Mouse (Mus musculus) midbrain, postnatal 0 days (tissue): Measurements from ENCODE around the gene Olfr325. TPM values are rescaled to one million over a fixed set of nuclear protein-coding genes. Genes with fewer than 3 reads are reported as not detected.

Experiments used
- ATAC-seq: fragments of 200-750 bp; cut with Nextera tagmentation; 2 replicates; pipeline ENCODE4 v1.8.0; 2017; ENCODE audit warnings: moderate number of reproducible peaks, mild to moderate bottlenecking, moderate TSS enrichment, moderate library complexity; ENCODE audit not compliant: low FRiP score
- DNase-seq: peaks from one replicate; pipeline ENCODE4 v3.0.0-alpha.2; 2015; ENCODE audit warnings: low spot score
- H3K27ac ChIP-seq: fragments of 300-500 bp; sonication (generic); 2 replicates; pipeline ENCODE4 v1.5.1; 2014; ENCODE audit warnings: low read depth, mild to moderate bottlenecking, low read length, mixed read lengths
- H3K27me3 ChIP-seq: fragments of 300-500 bp; sonication (generic); 2 replicates; pipeline ENCODE4 v1.6.1; 2014; ENCODE audit warnings: low read length, control low read depth, mixed read lengths; ENCODE audit not compliant: insufficient read depth
- H3K36me3 ChIP-seq: fragments of 300-500 bp; sonication (generic); 2 replicates; pipeline ENCODE4 v1.6.1; 2014; ENCODE audit warnings: low read length, control low read depth, mixed read lengths; ENCODE audit not compliant: insufficient read depth
- H3K4me1 ChIP-seq: fragments of 300-500 bp; sonication (generic); 2 replicates; pipeline ENCODE4 v1.6.1; 2014; ENCODE audit warnings: mild to moderate bottlenecking, control low read depth, antibody characterized with exemption, low read length, mixed read lengths; ENCODE audit not compliant: insufficient read depth
- H3K4me2 ChIP-seq: fragments of 300-500 bp; sonication (generic); 2 replicates; pipeline ENCODE4 v1.6.1; 2014; ENCODE audit warnings: low read depth, mild to moderate bottlenecking, low read length, mixed read lengths; ENCODE audit not compliant: poor library complexity, severe bottlenecking
- H3K4me3 ChIP-seq: fragments of 300-500 bp; sonication (generic); 2 replicates; pipeline ENCODE4 v1.5.1; 2014; ENCODE audit warnings: low read depth, mild to moderate bottlenecking, low read length, moderate library complexity
- H3K9ac ChIP-seq: fragments of 300-500 bp; sonication (generic); replicated peaks from 2 replicates; pipeline ENCODE4 v1.6.1; 2014; ENCODE audit warnings: mild to moderate bottlenecking, low read length, moderate library complexity, mixed read lengths; ENCODE audit not compliant: poor library complexity, severe bottlenecking
- H3K9me3 ChIP-seq: fragments of 300-500 bp; sonication (generic); 2 replicates; pipeline ENCODE4 v1.6.1; 2016; ENCODE audit warnings: low read length, control low read depth
- CTCF ChIP-seq: IDR thresholded peaks from 2 replicates; pipeline ENCODE4 v1.5.1; 2016; ENCODE audit warnings: antibody characterized with exemption, mild to moderate bottlenecking
- WGBS: fragments of 180-500 bp; shearing (Covaris S2); extraction: QIAGEN DNeasy Blood & Tissue Kit; methylation state at CpG from one replicate; pipeline ENCODE4 v1.1.7; 2014; 5-methylcytosine and 5-hydroxymethylcytosine counted together
- polyA plus RNA-seq: library from polyadenylated mRNA; unstranded; fragments of >200 nt; fragmentation: Nextera tagmentation; extraction: Ambion mirVana; gene quantifications from 2 replicates; pipeline ENCODE4 v1.2.1, GENCODE M21; 2015
- total RNA-seq: library from RNA; depleted of rRNA; stranded (reverse); fragments of >200 nt; gene quantifications from 2 replicates; pipeline ENCODE4 v1.2.3, GENCODE M21; 2014

Olfr325 gene
- total and polyA plus RNA-seq, 2 experiments from 2014 or later: not detected

GRCm38 (mm10) chr11:58587898-58588348 is 10.4 kb downstream of the Olfr325 start:
- no peak overlapping the region for H3K4me3 ChIP-seq

GRCm38 (mm10) chr11:58588620-58589250 is 11.2 kb downstream of the Olfr325 start:
- ATAC-seq (no peak), DNase-seq (peak; percentile 46)
- no peaks in the 10 kb centered on the region for H3K9me3 ChIP-seq
- no peaks in the 10 kb centered on the region for H3K36me3 ChIP-seq
- WGBS: 67% methylated on average over 3 of the region's 3 CpGs
- no peak for TF ChIP-seq CTCF
- no peak overlapping the region for H3K4me2 ChIP-seq
- no peaks in the 10 kb centered on the region for H3K27me3 ChIP-seq
- H3K4me1 ChIP-seq: no peaks in the 10 kb centered on the region
- no peak overlapping the region for H3K4me3 ChIP-seq
- H3K27ac ChIP-seq: no peak overlapping the region
- no peak overlapping the region for H3K9ac ChIP-seq

More at GRCm38 (mm10) chr11:58587898-58588348, 10.4 kb downstream of the Olfr325 start:
- no peak for ATAC-seq
- Histone ChIP-seq H3K9me3 (no peaks in the 10 kb centered on the region), H3K4me1 (no peaks in the 10 kb centered on the region), H3K4me2 (no peak overlapping the region), H3K9ac (no peak overlapping the region), H3K27ac (no peak overlapping the region), H3K27me3 (no peaks in the 10 kb centered on the region), H3K36me3 (no peaks in the 10 kb centered on the region)
- TF ChIP-seq CTCF: peak; percentile 79
- 60% methylated on average over 7 of the region's 7 CpGs for WGBS
- DNase-seq: peak; percentile 4

- Histone ChIP-seq H3K36me3 (no peaks in the 10 kb centered on the region), H3K27ac (no peak within 1 kb of the TSS), H3K9me3 (no peaks in the 10 kb centered on the region), H3K4me2 (no peak within 1 kb of the TSS), H3K4me1 (no peaks in the 10 kb centered on the region), H3K9ac (no peak within 1 kb of the TSS), H3K4me3 (no peak within 1 kb of the TSS), H3K27me3 (no peaks in the 10 kb centered on the region)
- ATAC-seq (no peak), DNase-seq (no peak)
- WGBS: 84% methylated on average over 6 of the region's 6 CpGs
- no peak for TF ChIP-seq CTCF
Measured at GRCm38 (mm10) chr11:58594814-58595213, 17.3 kb downstream of the Olfr325 start, which contains the start of gene Olfr324. Gene Olfr324, plus strand, starts transcription at chr11:58595114.

GRCm38 (mm10) chr11:58597837-58598236 is 20.3 kb downstream of the Olfr325 start:
- Histone ChIP-seq H3K9ac (no peak overlapping the region), H3K4me3 (no peak overlapping the region), H3K27me3 (no peaks in the 10 kb centered on the region), H3K4me1 (no peaks in the 10 kb centered on the region), H3K27ac (no peak overlapping the region), H3K36me3 (no peaks in the 10 kb centered on the region), H3K9me3 (no peaks in the 10 kb centered on the region), H3K4me2 (no peak overlapping the region)
- ATAC-seq (no peak), DNase-seq (no peak)
- no peak for TF ChIP-seq CTCF
- 85% methylated on average over 13 of the region's 13 CpGs for WGBS

- DNase-seq: no peak
- no peak overlapping the region for H3K4me3 ChIP-seq
Measured at GRCm38 (mm10) chr11:58602062-58602461, 24.5 kb downstream of the Olfr325 start.

GRCm38 (mm10) chr11:58602800-58603560 is 25.4 kb downstream of the Olfr325 start:
- Histone ChIP-seq H3K9ac (no peak overlapping the region), H3K4me1 (no peaks in the 10 kb centered on the region), H3K27me3 (no peaks in the 10 kb centered on the region), H3K36me3 (no peaks in the 10 kb centered on the region), H3K4me3 (no peak overlapping the region), H3K4me2 (no peak overlapping the region), H3K27ac (no peak overlapping the region), H3K9me3 (no peaks in the 10 kb centered on the region)
- ATAC-seq (no peak), DNase-seq (no peak)
- TF ChIP-seq CTCF: no peak
- 83% methylated on average over 6 of the region's 6 CpGs for WGBS

More at GRCm38 (mm10) chr11:58602062-58602461, 24.5 kb downstream of the Olfr325 start:
- Histone ChIP-seq H3K27ac (no peak overlapping the region), H3K36me3 (no peaks in the 10 kb centered on the region), H3K4me2 (no peak overlapping the region), H3K4me1 (no peaks in the 10 kb centered on the region), H3K27me3 (no peaks in the 10 kb centered on the region), H3K9me3 (no peaks in the 10 kb centered on the region), H3K9ac (no peak overlapping the region)
- no peak for TF ChIP-seq CTCF
- no peak for ATAC-seq
